Mouse (Mus musculus) liver, embryonic 15.5 days (tissue): ENCODE results near the gene Unc5c. TPM values are rescaled to one million over a fixed set of nuclear protein-coding genes. Genes with fewer than 3 reads are reported as not detected.

ENCODE experiments used
- ATAC-seq: fragments of 200-750 bp; cut with Nextera tagmentation; 2 replicates; pipeline ENCODE4 v1.8.0; 2017; ENCODE audit warnings: moderate number of reproducible peaks, mild to moderate bottlenecking, moderate library complexity; ENCODE audit not compliant: insufficient read depth
- H3K27ac ChIP-seq: fragments of 300-500 bp; sonication (generic); replicated peaks from 2 replicates; pipeline ENCODE4 v1.5.1; 2015; ENCODE audit warnings: mild to moderate bottlenecking, inconsistent platforms
- H3K27me3 ChIP-seq: fragments of 300-500 bp; sonication (generic); 2 replicates; pipeline ENCODE4 v1.6.1; 2015; ENCODE audit warnings: mild to moderate bottlenecking, inconsistent platforms
- H3K36me3 ChIP-seq: fragments of 300-500 bp; sonication (generic); replicated peaks from 2 replicates; pipeline ENCODE4 v1.6.1; 2015; ENCODE audit warnings: moderate library complexity, mild to moderate bottlenecking, inconsistent platforms
- H3K4me1 ChIP-seq: fragments of 300-500 bp; sonication (generic); replicated peaks from 2 replicates; pipeline ENCODE4 v1.6.1; 2015; ENCODE audit warnings: inconsistent platforms
- H3K4me2 ChIP-seq: fragments of 300-500 bp; sonication (generic); 2 replicates; pipeline ENCODE4 v1.6.1; 2015; ENCODE audit warnings: moderate library complexity, mild to moderate bottlenecking, inconsistent platforms
- H3K4me3 ChIP-seq: fragments of 300-500 bp; sonication (generic); replicated peaks from 2 replicates; pipeline ENCODE4 v1.5.1; 2015; ENCODE audit warnings: mild to moderate bottlenecking, inconsistent platforms
- H3K9ac ChIP-seq: fragments of 300-500 bp; sonication (generic); 2 replicates; pipeline ENCODE4 v1.6.1; 2015; ENCODE audit warnings: moderate library complexity, mild to moderate bottlenecking, inconsistent platforms
- H3K9me3 ChIP-seq: fragments of 300-500 bp; sonication (generic); replicated peaks from 2 replicates; pipeline ENCODE4 v1.6.1; 2016; ENCODE audit warnings: inconsistent platforms
- WGBS: fragments of 180-500 bp; shearing (Covaris S2); methylation state at CpG from one replicate; pipeline ENCODE4 v1.1.7; 2015; ENCODE audit warnings: mixed read lengths; ENCODE audit not compliant: insufficient replicate concordance; 5-methylcytosine and 5-hydroxymethylcytosine counted together
- polyA plus RNA-seq: library from polyadenylated mRNA; unstranded; fragments of >200 nt; fragmentation: Nextera tagmentation; extraction: Ambion mirVana; gene quantifications from 2 replicates; pipeline ENCODE4 v1.2.1, GENCODE M21; 2015

The Unc5c gene
- polyA plus RNA-seq, 1 experiment from 2014 or later = 0.21 TPM

DNA sequence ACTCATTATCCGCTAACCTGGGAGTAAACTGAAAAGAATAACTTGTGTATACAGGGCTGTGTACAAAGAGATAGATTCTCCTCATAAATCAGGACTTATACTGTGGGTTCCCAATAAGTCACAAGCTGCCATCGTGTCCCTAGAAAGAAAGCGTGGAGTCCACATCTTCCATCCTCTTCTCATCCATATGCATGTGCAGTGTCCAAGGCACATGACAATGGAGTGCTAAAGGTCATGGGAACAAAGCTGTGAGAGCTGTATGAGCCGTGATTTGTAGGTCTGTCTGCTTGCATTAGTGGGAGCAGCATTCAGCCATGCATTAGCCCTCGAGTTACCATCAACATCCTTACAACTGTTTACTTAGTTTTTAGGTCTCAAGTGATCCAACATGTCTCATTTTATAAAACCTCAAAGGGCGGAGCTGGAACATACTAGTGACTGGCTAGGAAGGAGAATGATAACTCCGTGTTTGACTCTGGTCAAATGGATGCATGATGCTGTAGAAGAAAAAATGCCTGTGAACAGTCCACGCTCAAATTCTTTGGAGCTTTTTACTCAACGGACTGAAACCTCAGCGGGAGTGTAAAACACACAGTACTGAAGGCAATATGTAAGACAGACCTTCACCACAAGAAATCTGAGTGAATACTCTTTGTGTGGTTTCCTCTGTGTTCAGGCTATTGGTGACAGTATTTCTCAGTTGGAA lies 407.5 kb downstream of the Unc5c start:
- Histone ChIP-seq H3K4me2 (no peak overlapping the region), H3K27me3 (no peaks in the 10 kb centered on the region), H3K36me3 (no peaks in the 10 kb centered on the region), H3K9me3 (no peaks in the 10 kb centered on the region), H3K27ac (no peak overlapping the region), H3K9ac (no peak overlapping the region), H3K4me3 (no peak overlapping the region), H3K4me1 (no peaks in the 10 kb centered on the region)
- 59% methylated on average over 10 of the region's 10 CpGs for WGBS
- ATAC-seq = no peak

DNA sequence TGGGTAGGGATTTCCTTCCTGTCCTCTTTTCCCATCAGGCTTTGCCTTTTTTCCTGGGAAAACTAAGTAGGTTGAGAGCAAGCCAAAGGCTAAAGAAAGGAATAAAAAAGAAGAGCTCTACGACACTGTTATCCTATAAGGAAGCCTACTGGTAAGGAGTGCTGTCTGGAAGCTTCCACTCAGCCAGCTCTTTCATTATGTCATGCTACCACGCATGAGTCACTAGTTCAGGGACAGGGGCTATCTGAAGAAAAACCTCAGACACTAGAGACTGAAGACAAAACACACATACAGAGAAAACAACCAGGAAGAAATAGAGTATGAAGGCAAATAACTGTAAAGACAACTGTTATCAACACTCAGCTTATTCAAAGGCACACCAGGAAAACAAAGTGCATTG lies 417.5 kb downstream of the Unc5c start:
- ATAC-seq = no peak
- 48% methylated on average over 2 of the region's 2 CpGs for WGBS
- Histone ChIP-seq H3K9me3 (no peaks in the 10 kb centered on the region), H3K4me2 (no peak overlapping the region), H3K27me3 (no peaks in the 10 kb centered on the region), H3K4me1 (no peaks in the 10 kb centered on the region), H3K4me3 (no peak overlapping the region), H3K9ac (no peak overlapping the region), H3K36me3 (no peaks in the 10 kb centered on the region), H3K27ac (no peak overlapping the region)

DNA sequence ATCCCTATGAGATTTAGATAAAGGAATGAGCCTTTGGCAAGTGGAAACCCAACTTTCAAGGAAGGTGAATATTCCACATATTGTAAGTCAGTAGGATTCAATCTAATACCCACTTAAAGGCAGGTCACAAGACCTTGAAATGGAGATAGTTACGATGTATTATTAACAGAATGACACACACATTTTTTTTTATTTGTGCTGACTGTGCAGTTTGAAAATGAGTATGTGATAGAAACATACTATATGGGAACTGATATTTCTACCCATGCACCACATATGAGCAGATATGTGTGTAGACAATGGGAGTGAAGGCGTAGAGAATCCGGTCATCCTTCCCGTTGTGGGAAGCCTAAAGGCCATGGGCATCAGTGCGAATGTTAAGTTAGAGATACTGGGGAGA lies 419.2 kb downstream of the Unc5c start:
- Histone ChIP-seq H3K27ac (no peak overlapping the region), H3K4me3 (no peak overlapping the region), H3K27me3 (no peaks in the 10 kb centered on the region), H3K4me1 (no peaks in the 10 kb centered on the region), H3K9me3 (no peaks in the 10 kb centered on the region), H3K4me2 (no peak overlapping the region), H3K9ac (no peak overlapping the region), H3K36me3 (no peaks in the 10 kb centered on the region)
- WGBS = 76% methylated on average over 5 of the region's 5 CpGs
- no peak for ATAC-seq
